Mouse (Mus musculus) kidney, postnatal 0 days (tissue): ENCODE data around the gene Rpn1. TPM values are rescaled to one million over a fixed set of nuclear protein-coding genes. Genes with fewer than 3 reads are reported as not detected.
A peak's percentile ranks its signal among the peaks of the same experiment; 100 is the strongest.

Source experiments
- ATAC-seq: fragments of 200-750 bp; cut with Nextera tagmentation; replicated peaks from 2 replicates; pipeline ENCODE4 v1.8.0; 2017; ENCODE audit warnings: low read depth, moderate number of reproducible peaks, moderate TSS enrichment, moderate library complexity; ENCODE audit not compliant: low FRiP score
- DNase-seq: peaks from one replicate; pipeline ENCODE4 v3.0.0-alpha.2; 2016; ENCODE audit warnings: low spot score
- H3K27ac ChIP-seq: fragments of 300-500 bp; sonication (generic); 2 replicates; pipeline ENCODE4 v1.5.1; 2014; ENCODE audit warnings: mild to moderate bottlenecking
- H3K27me3 ChIP-seq: fragments of 300-500 bp; sonication (generic); 2 replicates; pipeline ENCODE4 v1.6.1; 2014; ENCODE audit warnings: low read length, mixed read lengths; ENCODE audit not compliant: insufficient read depth
- H3K36me3 ChIP-seq: fragments of 300-500 bp; sonication (generic); 2 replicates; pipeline ENCODE4 v1.6.1; 2014; ENCODE audit warnings: low read length, mixed read lengths; ENCODE audit not compliant: insufficient read depth
- H3K4me1 ChIP-seq: fragments of 300-500 bp; sonication (generic); replicated peaks from 2 replicates; pipeline ENCODE4 v1.6.1; 2014; ENCODE audit warnings: antibody characterized with exemption, low read length, mixed read lengths; ENCODE audit not compliant: insufficient read depth
- H3K4me2 ChIP-seq: fragments of 300-500 bp; sonication (generic); 2 replicates; pipeline ENCODE4 v1.6.1; 2014; ENCODE audit warnings: mild to moderate bottlenecking, low read length, moderate library complexity, mixed read lengths
- H3K4me3 ChIP-seq: fragments of 300-500 bp; sonication (generic); replicated peaks from 2 replicates; pipeline ENCODE4 v1.5.1; 2014; ENCODE audit warnings: low read depth, low read length
- H3K9ac ChIP-seq: fragments of 300-500 bp; sonication (generic); 2 replicates; pipeline ENCODE4 v1.6.1; 2014; ENCODE audit warnings: low read depth, low read length
- H3K9me3 ChIP-seq: fragments of 300-500 bp; sonication (generic); replicated peaks from 2 replicates; pipeline ENCODE4 v1.6.1; 2016; ENCODE audit warnings: low read length, inconsistent platforms, mixed read lengths
- CTCF ChIP-seq: IDR thresholded peaks from 2 replicates; pipeline ENCODE4 v1.5.1; 2016; ENCODE audit warnings: antibody characterized with exemption, low read depth, mild to moderate bottlenecking, moderate library complexity
- WGBS: fragments of 180-500 bp; shearing (Covaris S2); extraction: QIAGEN DNeasy Blood & Tissue Kit; methylation state at CpG from one replicate; pipeline ENCODE4 v1.1.7; 2014; 5-methylcytosine and 5-hydroxymethylcytosine counted together
- polyA plus RNA-seq: library from polyadenylated mRNA; unstranded; fragments of >200 nt; fragmentation: Nextera tagmentation; extraction: Ambion mirVana; gene quantifications from 2 replicates; pipeline ENCODE4 v1.2.1, GENCODE M21; 2015

Rpn1 gene
- 282 and 319 TPM in 2 replicates for polyA plus RNA-seq

GRCm38 (mm10) chr6:88084278-88085151 lies at the start of gene Rpn1:
Gene Rpn1, plus strand, starts transcription at chr6:88084482.
- peak within 1 kb of the TSS; percentile 89 for H3K27ac ChIP-seq
- H3K4me2 ChIP-seq = peak within 1 kb of the TSS; percentile 96
- 0 out of 2 replicates have a peak, but pooled peaks cover 5% of the 10 kb centered on the region for H3K36me3 ChIP-seq
- DNase-seq (peak; percentile 96), ATAC-seq (peak; percentile 95)
- no peak for TF ChIP-seq CTCF
- H3K9ac ChIP-seq = peak within 1 kb of the TSS; percentile 92
- H3K9me3 ChIP-seq = no peaks in the 10 kb centered on the region
- whole genome bisulfite sequencing = under 1% methylated on average over 69 of the region's 71 CpGs
- H3K27me3 ChIP-seq = no peaks in the 10 kb centered on the region
- H3K4me1 ChIP-seq = peaks cover 6% of the 10 kb centered on the region; the same call in 1 of the 2 replicates
- H3K4me3 ChIP-seq = peak within 1 kb of the TSS; percentile 99

DNA sequence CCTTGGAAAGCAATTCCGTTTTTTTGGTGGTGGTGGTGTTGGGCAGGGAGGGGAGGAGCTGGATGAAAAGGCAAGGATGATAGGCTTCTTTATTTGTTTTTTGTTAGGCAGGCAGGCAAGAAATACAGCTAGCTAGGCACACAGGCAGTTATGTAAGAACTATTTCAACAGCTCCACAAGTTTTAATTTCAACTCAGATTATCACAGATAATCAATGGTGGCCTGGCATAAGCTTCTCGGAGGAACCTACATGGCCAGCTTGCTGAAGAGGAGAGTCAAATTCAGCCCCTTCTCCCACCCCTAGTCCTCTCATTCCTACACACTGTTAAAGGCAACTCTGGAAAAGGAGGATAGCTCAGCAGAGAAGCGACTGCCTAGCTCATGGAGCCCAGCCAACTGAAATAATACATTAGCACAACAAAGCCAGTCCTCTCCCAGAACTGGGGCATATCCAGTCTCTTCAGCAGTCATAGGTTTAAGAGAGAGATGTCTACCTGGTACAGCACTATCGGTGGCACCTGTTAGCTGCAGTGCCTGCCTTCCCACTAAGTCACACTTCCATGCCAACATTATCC lies 46.7 kb upstream of the Rpn1 start:
- Histone ChIP-seq H3K4me1 (no peaks in the 10 kb centered on the region; the same call in 1 of the 2 replicates), H3K9ac (no peak overlapping the region), H3K27ac (no peak overlapping the region), H3K36me3 (no peaks in the 10 kb centered on the region), H3K9me3 (no peaks in the 10 kb centered on the region), H3K4me3 (no peak overlapping the region), H3K27me3 (no peaks in the 10 kb centered on the region), H3K4me2 (no peak overlapping the region)
- WGBS = 78% methylated on average over 4 of the region's 4 CpGs
- no peak for DNase-seq
- no peak for ATAC-seq
- TF ChIP-seq CTCF = no peak

DNA sequence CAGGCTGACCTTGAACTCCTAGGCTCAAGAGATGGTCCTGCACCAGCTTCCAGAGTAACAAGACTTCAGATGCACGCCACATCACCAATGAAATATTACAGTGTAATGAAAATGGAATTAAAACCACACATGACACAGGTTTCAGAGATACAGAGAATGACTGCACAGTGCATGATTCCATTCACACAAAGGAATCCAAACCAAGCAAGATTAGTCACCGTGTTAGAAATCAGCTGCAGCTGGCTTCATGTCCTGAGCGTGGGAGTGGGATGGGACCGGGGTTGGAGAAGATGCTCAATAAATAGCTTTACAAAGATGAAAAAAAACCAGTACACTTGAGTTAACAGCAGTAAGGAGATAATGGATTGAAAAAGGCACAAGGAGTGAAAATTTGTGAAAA lies 44.9 kb upstream of the Rpn1 start:
- Histone ChIP-seq H3K4me1 (peaks cover 15% of the 10 kb centered on the region), H3K27me3 (no peaks in the 10 kb centered on the region), H3K36me3 (no peaks in the 10 kb centered on the region), H3K9me3 (no peaks in the 10 kb centered on the region), H3K9ac (no peak overlapping the region), H3K27ac (no peak overlapping the region), H3K4me3 (no peak overlapping the region), H3K4me2 (no peak overlapping the region)
- DNase-seq (no peak), ATAC-seq (no peak)
- WGBS = 92% methylated on average over 4 of the region's 4 CpGs
- TF ChIP-seq CTCF = no peak

DNA sequence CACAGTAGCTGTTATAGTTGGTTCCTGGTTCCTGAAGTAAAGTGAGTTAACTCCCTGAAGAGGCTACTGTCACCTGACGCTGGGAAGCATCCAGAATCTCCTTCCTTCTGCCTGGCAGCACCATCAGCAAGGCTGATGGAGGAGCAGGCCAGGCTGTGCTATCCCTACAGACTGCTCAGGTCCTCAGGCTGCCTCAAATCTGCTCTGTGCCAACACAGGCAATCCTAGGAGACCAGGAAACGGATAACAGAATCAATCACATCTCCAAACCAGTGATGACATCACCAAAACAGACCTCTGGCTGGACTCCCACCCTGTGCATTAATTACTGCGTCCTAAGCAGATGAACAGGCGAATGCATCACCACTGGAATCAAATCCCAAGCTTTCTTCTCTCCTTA lies 43.1 kb upstream of the Rpn1 start:
- H3K4me2 ChIP-seq = no peak overlapping the region
- no peaks in the 10 kb centered on the region for H3K27me3 ChIP-seq
- no peak overlapping the region for H3K9ac ChIP-seq
- H3K27ac ChIP-seq = no peak overlapping the region
- H3K4me3 ChIP-seq = no peak overlapping the region
- 58% methylated on average over 4 of the region's 4 CpGs for WGBS
- no peaks in the 10 kb centered on the region for H3K9me3 ChIP-seq
- peaks cover 15% of the 10 kb centered on the region for H3K4me1 ChIP-seq
- no peak for TF ChIP-seq CTCF
- ATAC-seq = no peak
- H3K36me3 ChIP-seq = no peaks in the 10 kb centered on the region
- no peak for DNase-seq

- DNase-seq = no peak
- Histone ChIP-seq H3K4me1 (peaks cover 15% of the 10 kb centered on the region), H3K4me3 (no peak overlapping the region), H3K9ac (no peak overlapping the region), H3K36me3 (no peaks in the 10 kb centered on the region), H3K27me3 (no peaks in the 10 kb centered on the region), H3K27ac (no peak overlapping the region), H3K4me2 (no peak overlapping the region), H3K9me3 (no peaks in the 10 kb centered on the region)
- no peak for TF ChIP-seq CTCF
- ATAC-seq = no peak
- 81% methylated on average over 3 of the region's 3 CpGs for WGBS
These were observed 41.9 kb upstream of the Rpn1 start for GRCm38 (mm10) chr6:88042336-88042735.

DNA sequence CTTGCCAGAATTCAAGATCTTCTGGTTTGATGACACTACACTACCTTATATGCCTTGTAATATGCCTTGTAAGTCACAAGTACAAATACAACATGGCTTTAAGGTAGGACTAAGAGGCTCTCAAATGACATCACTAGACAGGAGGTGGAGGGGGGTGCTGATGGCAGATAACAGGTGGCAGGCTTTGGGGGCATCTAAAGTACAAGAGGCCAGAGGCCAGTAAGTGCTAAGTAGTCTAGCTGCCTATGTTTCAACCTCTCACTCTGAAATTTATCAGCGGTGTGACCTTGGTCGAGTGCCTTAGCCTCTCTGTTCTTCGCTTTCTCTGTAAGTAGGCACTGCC lies 40.1 kb upstream of the Rpn1 start:
- DNase-seq = peak; percentile 12

More for the DNA sequence above, 40.1 kb upstream of the Rpn1 start:
- Histone ChIP-seq H3K9me3 (no peaks in the 10 kb centered on the region), H3K9ac (peak overlapping the region; percentile 98), H3K4me2 (peak overlapping the region; percentile 84), H3K4me1 (peaks cover 15% of the 10 kb centered on the region), H3K4me3 (peak overlapping the region; percentile 94), H3K27me3 (no peaks in the 10 kb centered on the region), H3K36me3 (no peaks in the 10 kb centered on the region), H3K27ac (peak overlapping the region; percentile 94)
- WGBS = 4% methylated on average over 3 of the region's 3 CpGs
- TF ChIP-seq CTCF = no peak
- ATAC-seq = no peak
